ENCODE assay signal across 9 mouse cellular contexts in genomic region chr2:158863341-158864125, GRCm38 (mm10).
DNase-seq lines count a peak whose midpoint lies in the region; ATAC-seq and TF ChIP-seq lines count a peak whose summit lies in the region.
"Had no signal": no experiment of that assay in that cellular context is flagged by ENCODE, and none has a peak within 500 bp of the region (broad histone marks: within the 10 kb centered on the region; RNA-seq: fewer than 3 reads in every experiment).

No protein-coding gene starts in this region.

- H3K79me2 ChIP-seq in MEL (ENCODE audit: control insufficient read depth, insufficient read depth, low read length, poor library complexity): no peaks in the 10 kb centered on the region

- 53% methylated on average over 11 of the region's 11 CpGs for WGBS in forebrain, embryonic 12.5 days
- 56% methylated on average over 11 of the region's 11 CpGs for WGBS in hindbrain, embryonic 10.5 days

- H3K4me2 ChIP-seq in forebrain, embryonic 12.5 days: no peak overlapping the region
- H3K4me2 ChIP-seq: limb, embryonic 13.5 days had no signal

- no peak overlapping the region for H3K27ac ChIP-seq in MEL (ENCODE audit: control insufficient read depth, low read depth, low read length)
- no peak overlapping the region for H3K27ac ChIP-seq in forebrain, embryonic 12.5 days
- no peak overlapping the region for H3K27ac ChIP-seq in hindbrain, embryonic 10.5 days
- H3K27ac ChIP-seq: limb, embryonic 13.5 days had no signal

- TF ChIP-seq RAD21 in MEL (IDR thresholded peaks at IDR 0.05; ENCODE audit: low read depth, low read length): peak; percentile 77

- no peaks in the 10 kb centered on the region for H3K27me3 ChIP-seq in MEL (ENCODE audit: control insufficient read depth in 1 of 2, insufficient read depth in 2 of 2, low read length in 2 of 2)
- no peaks in the 10 kb centered on the region for H3K27me3 ChIP-seq in forebrain, embryonic 12.5 days
- no peaks in the 10 kb centered on the region for H3K27me3 ChIP-seq in hindbrain, embryonic 10.5 days (ENCODE audit: insufficient read depth, poor library complexity, severe bottlenecking)
- H3K27me3 ChIP-seq: limb, embryonic 13.5 days had no signal

- H3K4me1 ChIP-seq in MEL (ENCODE audit: control insufficient read depth in 1 of 2, insufficient read depth in 2 of 2, low read length in 2 of 2): no peaks in the 10 kb centered on the region
- no peaks in the 10 kb centered on the region for H3K4me1 ChIP-seq in forebrain, embryonic 12.5 days
- H3K4me1 ChIP-seq in hindbrain, embryonic 10.5 days (replicated peaks): no peaks in the 10 kb centered on the region

- TF ChIP-seq EP300 in MEL (IDR thresholded peaks at IDR 0.05; ENCODE audit: low read depth in 1 of 2, low read length in 2 of 2): no peak

- no peaks in the 10 kb centered on the region for H3K9me3 ChIP-seq in MEL (replicated peaks; ENCODE audit: insufficient read depth, low read length)
- no peaks in the 10 kb centered on the region for H3K9me3 ChIP-seq in forebrain, embryonic 12.5 days
- no peaks in the 10 kb centered on the region for H3K9me3 ChIP-seq in hindbrain, embryonic 10.5 days
- H3K9me3 ChIP-seq: limb, embryonic 13.5 days had no signal

- H3K36me3 ChIP-seq in MEL (ENCODE audit: control insufficient read depth in 1 of 2, insufficient read depth in 2 of 2, low read length in 2 of 2): no peaks in the 10 kb centered on the region; a peak in 1 of 4 replicates
- peaks cover 5% of the 10 kb centered on the region; the same call in 1 of the 2 replicates for H3K36me3 ChIP-seq in forebrain, embryonic 12.5 days (replicated peaks)
- H3K36me3 ChIP-seq in hindbrain, embryonic 10.5 days: 0 out of 2 replicates have a peak, but pooled peaks cover 6% of the 10 kb centered on the region
- H3K36me3 ChIP-seq: limb, embryonic 13.5 days had no signal

- H3K9ac ChIP-seq in MEL (ENCODE audit: control insufficient read depth, low read depth, low read length, poor library complexity, severe bottlenecking): no peak overlapping the region
- no peak overlapping the region for H3K9ac ChIP-seq in forebrain, embryonic 12.5 days
- H3K9ac ChIP-seq: limb, embryonic 13.5 days had no signal

- no peak overlapping the region for H3K4me3 ChIP-seq in MEL (ENCODE audit: control insufficient read depth in 1 of 2, insufficient read depth in 1 of 2, low read depth in 2 of 2, low read length in 2 of 2)
- H3K4me3 ChIP-seq in forebrain, embryonic 12.5 days (replicated peaks): no peak overlapping the region
- H3K4me3 ChIP-seq in hindbrain, embryonic 10.5 days: no peak overlapping the region
- H3K4me3 ChIP-seq: limb, embryonic 13.5 days had no signal

- no peak for TF ChIP-seq POLR2A in MEL (IDR thresholded peaks at IDR 0.05; ENCODE audit: control insufficient read depth in 1 of 2, insufficient read depth in 1 of 2, low read depth in 1 of 2, low read length in 2 of 2, poor library complexity in 1 of 2)

- peak; percentile 92 to 98 (median 97) for TF ChIP-seq CTCF in MEL (IDR thresholded peaks at IDR 0.05 in 2 of 3, conservative IDR thresholded peaks at IDR 0.05 in 1 of 3; ENCODE audit: control insufficient read depth in 1 of 3, insufficient read depth in 1 of 3, low read depth in 2 of 3, low read length in 3 of 3, poor library complexity in 1 of 3, severe bottlenecking in 1 of 3)

- peak; percentile 31; the same call in 1 of the 2 replicates for ATAC-seq in forebrain, embryonic 12.5 days (ENCODE audit: low FRiP score)

- peak; percentile 86 for DNase-seq in MEL (ENCODE audit: low read depth, low spot score)
- peak; percentile 56 for DNase-seq in c-Kit-negative CD71-positive TER-119-positive erythroid progenitor cells, embryonic 14.5 days (ENCODE audit: low read depth, low spot score)
- peak; percentile 66 for DNase-seq in hindbrain, embryonic 10.5 days (ENCODE audit: low spot score)
- DNase-seq in layer of hippocampus, postnatal 10 days (ENCODE audit: low spot score in 2 of 2): peak; percentile 75 to 85
- peak; percentile 64 for DNase-seq in lung, postnatal 25 days (ENCODE audit: low spot score)
- peak; percentile 53 for DNase-seq in retina, adult 2 months (ENCODE audit: low read depth, low spot score)
- peak; percentile 45 to 51 for DNase-seq in urinary bladder, postnatal 36 days (ENCODE audit: low spot score in 2 of 2)

TF ChIP-seq in MEL, 35 proteins besides CTCF, POLR2A, EP300 and RAD21:
- TF ChIP-seq ZC3H11A (IDR thresholded peaks at IDR 0.05; ENCODE audit: low read depth, low read length) (peak; percentile 51; the same call in 1 of the 2 replicates), ZMIZ1 (IDR thresholded peaks at IDR 0.05; ENCODE audit: low read depth, low read length) (no peak), SMC3 (IDR thresholded peaks at IDR 0.05; ENCODE audit: low read depth, low read length) (peak; percentile 71), KAT2A (conservative IDR thresholded peaks at IDR 0.05; ENCODE audit: low read depth, low read length) (no peak), CHD1 (IDR thresholded peaks at IDR 0.05; ENCODE audit: low read depth, low read length) (no peak)
